In genomic region chr5:125139669-125140068, GRCm38 (mm10) we compare ENCODE assay signal across 10 mouse cellular contexts. TPM values are rescaled to one million over a fixed set of nuclear protein-coding genes. Genes with fewer than 3 reads are reported as not detected.
A peak's percentile ranks its signal among the peaks of the same experiment; 100 is the strongest.
DNase-seq lines count a peak whose midpoint lies in the region; ATAC-seq lines count a peak whose summit lies in the region.
"Had no signal": no experiment of that assay in that cellular context is flagged by ENCODE, and none has a peak within 500 bp of the region (broad histone marks: within the 10 kb centered on the region; RNA-seq: fewer than 3 reads in every experiment).

No protein-coding gene starts in this region.

- H3K36me3 ChIP-seq in heart, embryonic 13.5 days = no peaks in the 10 kb centered on the region
- no peaks in the 10 kb centered on the region for H3K36me3 ChIP-seq in hindbrain, embryonic 12.5 days
- H3K36me3 ChIP-seq in midbrain, embryonic 12.5 days = no peaks in the 10 kb centered on the region

- peaks cover 96% of the 10 kb centered on the region for H3K4me1 ChIP-seq in heart, embryonic 13.5 days
- H3K4me1 ChIP-seq in brown adipose tissue, adult 24 weeks (ENCODE audit: control insufficient read depth, insufficient read depth, insufficient read length, low read length) = peaks cover 46% of the 10 kb centered on the region
- H3K4me1 ChIP-seq in hindbrain, embryonic 12.5 days = peaks cover 87% of the 10 kb centered on the region
- peaks cover 85% of the 10 kb centered on the region for H3K4me1 ChIP-seq in midbrain, embryonic 12.5 days

- H3K27ac ChIP-seq in heart, embryonic 13.5 days (replicated peaks) = peak overlapping the region; percentile 100
- H3K27ac ChIP-seq in brown adipose tissue, adult 24 weeks (replicated peaks; ENCODE audit: low read depth, low read length) = peak overlapping the region; percentile 87
- H3K27ac ChIP-seq in hindbrain, embryonic 12.5 days = peak overlapping the region; percentile 98
- peak overlapping the region; percentile 99 for H3K27ac ChIP-seq in midbrain, embryonic 12.5 days (replicated peaks)

- H3K27me3 ChIP-seq in heart, embryonic 13.5 days (replicated peaks) = no peaks in the 10 kb centered on the region
- H3K27me3 ChIP-seq in hindbrain, embryonic 12.5 days = no peaks in the 10 kb centered on the region
- H3K27me3 ChIP-seq in midbrain, embryonic 12.5 days = no peaks in the 10 kb centered on the region
- H3K27me3 ChIP-seq: CH12.LX had no signal

- peak overlapping the region; percentile 83 for H3K9ac ChIP-seq in heart, embryonic 13.5 days
- no peak overlapping the region for H3K9ac ChIP-seq in hindbrain, embryonic 12.5 days
- H3K9ac ChIP-seq in midbrain, embryonic 12.5 days (replicated peaks) = no peak overlapping the region

- H3K9me3 ChIP-seq in heart, embryonic 13.5 days = no peaks in the 10 kb centered on the region
- H3K9me3 ChIP-seq in hindbrain, embryonic 12.5 days (replicated peaks) = no peaks in the 10 kb centered on the region
- H3K9me3 ChIP-seq in midbrain, embryonic 12.5 days = no peaks in the 10 kb centered on the region

- peak overlapping the region; percentile 81 for H3K4me2 ChIP-seq in heart, embryonic 13.5 days
- peak overlapping the region; percentile 53; the same call in 1 of the 2 replicates for H3K4me2 ChIP-seq in hindbrain, embryonic 12.5 days (replicated peaks)
- H3K4me2 ChIP-seq in midbrain, embryonic 12.5 days (replicated peaks) = peak overlapping the region; percentile 53

- ATAC-seq in heart, embryonic 13.5 days (ENCODE audit: extremely low read depth, insufficient number of reproducible peaks, low FRiP score, low TSS enrichment) = no peak
- ATAC-seq in hindbrain, embryonic 12.5 days (ENCODE audit: low FRiP score) = no peak
- ATAC-seq in midbrain, embryonic 12.5 days (ENCODE audit: low FRiP score, low read depth) = no peak

- DNase-seq in heart, adult 9 months (ENCODE audit: low spot score in 2 of 2) = no peak
- no peak for DNase-seq in ovary, adult 18-20 months (ENCODE audit: low spot score)
- no peak for DNase-seq in frontal cortex, postnatal 25 days (ENCODE audit: low spot score in 2 of 2)
- DNase-seq in cerebellum, adult 11 months = no peak
- DNase-seq: thymus, adult 2 months had no signal

- 78% methylated on average over 5 of the region's 5 CpGs for WGBS in heart, embryonic 13.5 days
- 89% methylated on average over 5 of the region's 5 CpGs for WGBS in hindbrain, embryonic 12.5 days
- 89% methylated on average over 5 of the region's 5 CpGs for WGBS in midbrain, embryonic 12.5 days

- peak overlapping the region; percentile 50 for H3K4me3 ChIP-seq in heart, embryonic 13.5 days
- peak overlapping the region; percentile 48 for H3K4me3 ChIP-seq in brown adipose tissue, adult 24 weeks (ENCODE audit: insufficient read depth, low read depth, low read length)
- no peak overlapping the region for H3K4me3 ChIP-seq in hindbrain, embryonic 12.5 days
- no peak overlapping the region for H3K4me3 ChIP-seq in midbrain, embryonic 12.5 days

RNA-seq across cellular contexts. Expression of gene Ncor2, which starts 39.4 kb away (rescaled TPM):
- 16.5 and 17.0 TPM in 2 replicates for polyA plus RNA-seq in heart, embryonic 13.5 days (2015; fragmentation: Nextera tagmentation; extraction: Ambion mirVana)
- polyA plus RNA-seq in brown adipose tissue, adult 24 weeks (2012; ENCODE audit: insufficient read depth, insufficient read length, missing spikeins) = 19.5 and 26.5 TPM in 2 replicates
- 30.2 and 31.0 TPM in 2 replicates for polyA plus RNA-seq in hindbrain, embryonic 12.5 days (2016; fragmentation: Nextera tagmentation; extraction: Ambion mirVana)
- polyA plus RNA-seq in midbrain, embryonic 12.5 days (2016; fragmentation: Nextera tagmentation; extraction: Ambion mirVana) = 24.5 and 25.1 TPM in 2 replicates

Comparison
In these comparisons a context has a peak if more than half of its experiments do, and no peak if none do; other contexts are left out.
1. H3K4me3 ChIP-seq: peak in heart, embryonic 13.5 days (single experiment) and brown adipose tissue, adult 24 weeks (single experiment); none in hindbrain, embryonic 12.5 days (single experiment) and midbrain, embryonic 12.5 days (single experiment).
2. Peak in every context shown above with its lines, with median percentiles within 50 percentile points of each other: H3K27ac ChIP-seq and H3K4me2 ChIP-seq.